Mouse (Mus musculus) megakaryocyte progenitor cell, adult 5-6 weeks (primary cell): ENCODE data around the gene Zfp459. TPM values are rescaled to one million over a fixed set of nuclear protein-coding genes. Genes with fewer than 3 reads are reported as not detected.

ENCODE experiments used
- total RNA-seq, 2 experiments: library from RNA; stranded (forward) in 1 of 2; stranded (reverse) in 1 of 2; fragments of 157-497, 149-512 nt in 1 of 2; fragments of 200-1000 nt in 1 of 2; gene quantifications; 2 replicates each; pipeline versions ENCODE4 v1.2.3 to v1.2.4; 2015 to 2017

Zfp459 gene
- total RNA-seq, 2 experiments from 2014 or later = 0.67 to 2.2 TPM

Other genes with a start within 250 kb of the Zfp459 start
- gene Rsl1, start 248.2 kb downstream of the Zfp459 start, total RNA-seq (2015) = 6.4 and 8.3 TPM in 2 replicates
- gene Rsl1, start 248.2 kb downstream of the Zfp459 start, total RNA-seq (2017) = 4.9 and 7.2 TPM in 2 replicates
- 2.2 and 4.7 TPM in 2 replicates for gene Zfp455, start 226.9 kb downstream of the Zfp459 start, total RNA-seq (2015)
- 0.58 and 3.6 TPM in 2 replicates for gene Zfp455, start 226.9 kb downstream of the Zfp459 start, total RNA-seq (2017)
- 8.0 and 8.1 TPM in 2 replicates for gene Zfp458, start 143.0 kb downstream of the Zfp459 start, total RNA-seq (2015)
- gene Zfp458, start 143.0 kb downstream of the Zfp459 start, total RNA-seq (2017) = 5.7 and 6.4 TPM in 2 replicates
- gene Zfp457, start 114.9 kb downstream of the Zfp459 start, total RNA-seq (2015) = 0.24 and 0.81 TPM in 2 replicates
- 1.6 TPM in 1 of 2 replicates, not detected in the other for gene Zfp457, start 114.9 kb downstream of the Zfp459 start, total RNA-seq (2017)
- gene Zfp595, start 88.8 kb downstream of the Zfp459 start, total RNA-seq (2015) = 5.7 and 8.7 TPM in 2 replicates
- gene Zfp595, start 88.8 kb downstream of the Zfp459 start, total RNA-seq (2017) = 3.7 and 8.6 TPM in 2 replicates
- 0.72 and 1.5 TPM in 2 replicates for gene Gm28044, start 60.9 kb downstream of the Zfp459 start, total RNA-seq (2015)
- gene Gm28044, start 60.9 kb downstream of the Zfp459 start, total RNA-seq (2017) = 17.2 and 21.1 TPM in 2 replicates
- 10.4 and 12.6 TPM in 2 replicates for gene Zfp953, start 60.8 kb downstream of the Zfp459 start, total RNA-seq (2015)
- 7.4 and 10.9 TPM in 2 replicates for gene Zfp953, start 60.8 kb downstream of the Zfp459 start, total RNA-seq (2017)
- gene Gm28041, start 45.7 kb downstream of the Zfp459 start, total RNA-seq (2015) = 1.7 and 2.1 TPM in 2 replicates
- gene Gm28041, start 45.7 kb downstream of the Zfp459 start, total RNA-seq (2017) = 1.00 and 1.2 TPM in 2 replicates
- gene Zfp456, start 45.6 kb downstream of the Zfp459 start, total RNA-seq (2015) = 4.8 and 5.2 TPM in 2 replicates
- 3.5 and 4.8 TPM in 2 replicates for gene Zfp456, start 45.6 kb downstream of the Zfp459 start, total RNA-seq (2017)
- gene Zfp429, start 21.6 kb downstream of the Zfp459 start, total RNA-seq (2015) = 10.0 and 10.4 TPM in 2 replicates
- gene Zfp429, start 21.6 kb downstream of the Zfp459 start, total RNA-seq (2017) = 5.2 and 10.9 TPM in 2 replicates
- gene Zfp874a, start 30.2 kb upstream of the Zfp459 start, total RNA-seq (2015) = 7.3 and 13.1 TPM in 2 replicates
- gene Zfp874a, start 30.2 kb upstream of the Zfp459 start, total RNA-seq (2017) = 10.3 and 13.5 TPM in 2 replicates
- 7.8 and 10.4 TPM in 2 replicates for gene Zfp874b, start 62.8 kb upstream of the Zfp459 start, total RNA-seq (2015)
- gene Zfp874b, start 62.8 kb upstream of the Zfp459 start, total RNA-seq (2017) = 5.9 and 8.1 TPM in 2 replicates
- gene Zfp58, start 79.1 kb upstream of the Zfp459 start, total RNA-seq (2015) = 8.5 and 11.6 TPM in 2 replicates
- gene Zfp58, start 79.1 kb upstream of the Zfp459 start, total RNA-seq (2017) = 12.3 and 14.5 TPM in 2 replicates
- gene Gm26965, start 104.7 kb upstream of the Zfp459 start, total RNA-seq (2015) = not detected in 2 replicates
- not detected in 2 replicates for gene Gm26965, start 104.7 kb upstream of the Zfp459 start, total RNA-seq (2017)
- 25.4 and 25.5 TPM in 2 replicates for gene Zfp87, start 104.8 kb upstream of the Zfp459 start, total RNA-seq (2015)
- 12.9 and 22.4 TPM in 2 replicates for gene Zfp87, start 104.8 kb upstream of the Zfp459 start, total RNA-seq (2017)
- gene Zfp748, start 132.4 kb upstream of the Zfp459 start, total RNA-seq (2015) = 14.2 and 15.3 TPM in 2 replicates
- 11.5 and 21.2 TPM in 2 replicates for gene Zfp748, start 132.4 kb upstream of the Zfp459 start, total RNA-seq (2017)
- gene Zfp729b, start 188.3 kb upstream of the Zfp459 start, total RNA-seq (2015) = 14.6 and 16.7 TPM in 2 replicates
- 14.6 and 15.4 TPM in 2 replicates for gene Zfp729b, start 188.3 kb upstream of the Zfp459 start, total RNA-seq (2017)
- 2.3 TPM in 1 of 2 replicates, not detected in the other for gene Gm49345, start 216.4 kb upstream of the Zfp459 start, total RNA-seq (2015)
- not detected in 2 replicates for gene Gm49345, start 216.4 kb upstream of the Zfp459 start, total RNA-seq (2017)
- gene Zfp729a, start 216.4 kb upstream of the Zfp459 start, total RNA-seq (2015) = 8.5 and 14.1 TPM in 2 replicates
- gene Zfp729a, start 216.4 kb upstream of the Zfp459 start, total RNA-seq (2017) = 9.3 and 13.5 TPM in 2 replicates